Mouse (Mus musculus): ENCODE measurements around the gene Ak3. TPM values are rescaled to one million over a fixed set of nuclear protein-coding genes. Genes with fewer than 3 reads are reported as not detected.

Gene Ak3
- total RNA-seq, 1 experiment: 13.8 TPM

- Histone ChIP-seq H3K4me3 (ENCODE audit: insufficient read depth in 1 of 2, low read depth in 1 of 2, low read length in 2 of 2, poor library complexity in 1 of 2, severe bottlenecking in 1 of 2) (no peak overlapping the region), H3K36me3 (ENCODE audit: control insufficient read depth, insufficient read depth, low read length, poor library complexity, severe bottlenecking) (no peaks in the 10 kb centered on the region), H3K9me3 (ENCODE audit: control insufficient read depth, insufficient read depth, low read depth, low read length) (no peaks in the 10 kb centered on the region), H3K27ac (ENCODE audit: insufficient read depth, low read depth, low read length, poor library complexity, severe bottlenecking) (no peak overlapping the region), H3K9ac (ENCODE audit: insufficient read depth, low read depth, low read length, poor library complexity, severe bottlenecking) (no peak overlapping the region), H3K4me1 (ENCODE audit: control insufficient read depth in 2 of 2, insufficient read depth in 2 of 2, low read length in 2 of 2, poor library complexity in 1 of 2) (no peaks in the 10 kb centered on the region)
- TF ChIP-seq CHD2 (IDR thresholded peaks at IDR 0.05; ENCODE audit: low read depth, low read length) (no peak), HCFC1 (IDR thresholded peaks at IDR 0.05; ENCODE audit: borderline replicate concordance, insufficient read depth, low read length) (no peak), MAFK (IDR thresholded peaks at IDR 0.05; ENCODE audit: insufficient read depth, low read depth, low read length) (no peak), ZC3H11A (IDR thresholded peaks at IDR 0.05; ENCODE audit: borderline replicate concordance, low read depth, low read length) (no peak), ZNF384 (IDR thresholded peaks at IDR 0.05; ENCODE audit: low read depth, low read length) (no peak)
- in situ Hi-C loops (cut with MboI; ENCODE audit: low sequenced_read_pairs in 2 of 2, unreplicated experiment in 2 of 2): no loop called here
- no peak for DNase-seq (ENCODE audit: low read depth, low spot score)
Measured at GRCm38 (mm10) chr19:29037541-29037940, 10.2 kb downstream of the Ak3 start.

- Histone ChIP-seq H3K4me1 (ENCODE audit: control insufficient read depth in 2 of 2, insufficient read depth in 2 of 2, low read length in 2 of 2, poor library complexity in 1 of 2) (no peaks in the 10 kb centered on the region), H3K9me3 (ENCODE audit: control insufficient read depth, insufficient read depth, low read depth, low read length) (no peaks in the 10 kb centered on the region), H3K4me3 (ENCODE audit: insufficient read depth in 1 of 2, low read depth in 1 of 2, low read length in 2 of 2, poor library complexity in 1 of 2, severe bottlenecking in 1 of 2) (no peak overlapping the region), H3K9ac (ENCODE audit: insufficient read depth, low read depth, low read length, poor library complexity, severe bottlenecking) (no peak overlapping the region), H3K27ac (ENCODE audit: insufficient read depth, low read depth, low read length, poor library complexity, severe bottlenecking) (no peak overlapping the region), H3K36me3 (ENCODE audit: control insufficient read depth, insufficient read depth, low read length, poor library complexity, severe bottlenecking) (no peaks in the 10 kb centered on the region)
- TF ChIP-seq MAFK (IDR thresholded peaks at IDR 0.05; ENCODE audit: insufficient read depth, low read depth, low read length) (no peak), ZNF384 (IDR thresholded peaks at IDR 0.05; ENCODE audit: low read depth, low read length) (no peak), CHD2 (IDR thresholded peaks at IDR 0.05; ENCODE audit: low read depth, low read length) (no peak), HCFC1 (IDR thresholded peaks at IDR 0.05; ENCODE audit: borderline replicate concordance, insufficient read depth, low read length) (no peak), ZC3H11A (IDR thresholded peaks at IDR 0.05; ENCODE audit: borderline replicate concordance, low read depth, low read length) (no peak)
- DNase-seq (ENCODE audit: low read depth, low spot score): no peak
- in situ Hi-C loops (cut with MboI; ENCODE audit: low sequenced_read_pairs in 2 of 2, unreplicated experiment in 2 of 2): no loop called here
Measured at GRCm38 (mm10) chr19:29037026-29037425, 10.7 kb downstream of the Ak3 start.

GRCm38 (mm10) chr19:29032662-29033061 is 15.1 kb downstream of the Ak3 start:
- TF ChIP-seq ZC3H11A (IDR thresholded peaks at IDR 0.05; ENCODE audit: borderline replicate concordance, low read depth, low read length): no peak
- no peak for TF ChIP-seq CHD2 (IDR thresholded peaks at IDR 0.05; ENCODE audit: low read depth, low read length)
- no peak for TF ChIP-seq HCFC1 (IDR thresholded peaks at IDR 0.05; ENCODE audit: borderline replicate concordance, insufficient read depth, low read length)
- no peak for TF ChIP-seq MAFK (IDR thresholded peaks at IDR 0.05; ENCODE audit: insufficient read depth, low read depth, low read length)
- TF ChIP-seq ZNF384 (IDR thresholded peaks at IDR 0.05; ENCODE audit: low read depth, low read length): no peak
- no peak overlapping the region for H3K9ac ChIP-seq (ENCODE audit: insufficient read depth, low read depth, low read length, poor library complexity, severe bottlenecking)
- H3K4me1 ChIP-seq (ENCODE audit: control insufficient read depth in 2 of 2, insufficient read depth in 2 of 2, low read length in 2 of 2, poor library complexity in 1 of 2): no peaks in the 10 kb centered on the region
- no peak overlapping the region for H3K4me3 ChIP-seq (ENCODE audit: insufficient read depth in 1 of 2, low read depth in 1 of 2, low read length in 2 of 2, poor library complexity in 1 of 2, severe bottlenecking in 1 of 2)
- DNase-seq (ENCODE audit: low read depth, low spot score): no peak
- H3K9me3 ChIP-seq (ENCODE audit: control insufficient read depth, insufficient read depth, low read depth, low read length): no peaks in the 10 kb centered on the region
- no peaks in the 10 kb centered on the region for H3K36me3 ChIP-seq (ENCODE audit: control insufficient read depth, insufficient read depth, low read length, poor library complexity, severe bottlenecking)
- in situ Hi-C loops (cut with MboI; ENCODE audit: low sequenced_read_pairs in 2 of 2, unreplicated experiment in 2 of 2): no loop called here
- no peak overlapping the region for H3K27ac ChIP-seq (ENCODE audit: insufficient read depth, low read depth, low read length, poor library complexity, severe bottlenecking)

GRCm38 (mm10) chr19:29031788-29032187 is 16.0 kb downstream of the Ak3 start:
- no peaks in the 10 kb centered on the region for H3K36me3 ChIP-seq (ENCODE audit: control insufficient read depth, insufficient read depth, low read length, poor library complexity, severe bottlenecking)
- DNase-seq (ENCODE audit: low read depth, low spot score): no peak

More at GRCm38 (mm10) chr19:29031788-29032187, 16.0 kb downstream of the Ak3 start:
- no peak overlapping the region for H3K27ac ChIP-seq (ENCODE audit: insufficient read depth, low read depth, low read length, poor library complexity, severe bottlenecking)
- H3K4me3 ChIP-seq (ENCODE audit: insufficient read depth in 1 of 2, low read depth in 1 of 2, low read length in 2 of 2, poor library complexity in 1 of 2, severe bottlenecking in 1 of 2): no peak overlapping the region
- H3K4me1 ChIP-seq (ENCODE audit: control insufficient read depth in 2 of 2, insufficient read depth in 2 of 2, low read length in 2 of 2, poor library complexity in 1 of 2): no peaks in the 10 kb centered on the region
- TF ChIP-seq MAFK (IDR thresholded peaks at IDR 0.05; ENCODE audit: insufficient read depth, low read depth, low read length): no peak
- TF ChIP-seq HCFC1 (IDR thresholded peaks at IDR 0.05; ENCODE audit: borderline replicate concordance, insufficient read depth, low read length): no peak
- no peak for TF ChIP-seq ZC3H11A (IDR thresholded peaks at IDR 0.05; ENCODE audit: borderline replicate concordance, low read depth, low read length)
- TF ChIP-seq CHD2 (IDR thresholded peaks at IDR 0.05; ENCODE audit: low read depth, low read length): no peak
- no peak for TF ChIP-seq ZNF384 (IDR thresholded peaks at IDR 0.05; ENCODE audit: low read depth, low read length)
- no peaks in the 10 kb centered on the region for H3K9me3 ChIP-seq (ENCODE audit: control insufficient read depth, insufficient read depth, low read depth, low read length)
- H3K9ac ChIP-seq (ENCODE audit: insufficient read depth, low read depth, low read length, poor library complexity, severe bottlenecking): no peak overlapping the region
- in situ Hi-C loops (cut with MboI; ENCODE audit: low sequenced_read_pairs in 2 of 2, unreplicated experiment in 2 of 2): no loop called here

All from ES-E14 (cell line).